Mouse (Mus musculus): ENCODE measurements around the gene Fkbp11.

GRCm38 (mm10) chr15:98746344-98746965 is 18.5 kb upstream of the Fkbp11 start:
- TF ChIP-seq FLI1 (IDR thresholded peaks at IDR 0.05; ENCODE audit: low read length) (no peak), GATA1 (IDR thresholded peaks at IDR 0.05; ENCODE audit: borderline replicate concordance, low read length) (no peak)
